Comparison of ENCODE assay signal across 8 mouse cellular contexts in the genomic region with DNA sequence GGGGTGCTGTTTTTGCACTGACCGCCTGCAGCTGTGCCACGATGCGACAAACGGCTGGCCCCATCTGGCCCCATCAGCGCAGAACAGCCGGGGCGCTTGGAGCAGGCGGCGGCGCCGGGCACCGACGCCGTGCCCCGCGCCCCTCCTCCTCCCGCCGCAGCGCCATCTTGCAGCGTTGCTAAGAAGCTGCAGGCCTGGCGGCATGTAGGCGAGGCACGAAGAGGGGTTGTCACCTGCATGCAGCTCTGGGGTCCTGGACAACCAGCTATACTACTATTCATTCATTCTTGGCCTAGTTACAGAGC. TPM values are rescaled to one million over a fixed set of nuclear protein-coding genes. Genes with fewer than 3 reads are reported as not detected.
DNase-seq lines count a peak whose midpoint lies in the region; ATAC-seq lines count a peak whose summit lies in the region.

No protein-coding gene starts in this region.

- H3K9me3 ChIP-seq in liver, embryonic 11.5 days (ENCODE audit: control insufficient read depth, low read length), result no peaks in the 10 kb centered on the region
- no peaks in the 10 kb centered on the region for H3K9me3 ChIP-seq in embryonic facial prominence, embryonic 11.5 days (replicated peaks; ENCODE audit: control insufficient read depth, low read length)
- H3K9me3 ChIP-seq in intestine, embryonic 15.5 days, result no peaks in the 10 kb centered on the region
- H3K9me3 ChIP-seq in midbrain, embryonic 16.5 days (replicated peaks; ENCODE audit: control insufficient read depth, low read length, poor library complexity, severe bottlenecking), result no peaks in the 10 kb centered on the region

- no peak for ATAC-seq in liver, embryonic 11.5 days (replicated peaks; ENCODE audit: low FRiP score)
- ATAC-seq in embryonic facial prominence, embryonic 11.5 days (replicated peaks; ENCODE audit: insufficient number of reproducible peaks, low FRiP score, low TSS enrichment, low read depth), result no peak
- no peak for ATAC-seq in intestine, embryonic 15.5 days
- peak; percentile 26 for ATAC-seq in midbrain, embryonic 16.5 days

- no peaks in the 10 kb centered on the region for H3K36me3 ChIP-seq in liver, embryonic 11.5 days (ENCODE audit: control insufficient read depth, insufficient read depth, low read length)
- no peaks in the 10 kb centered on the region for H3K36me3 ChIP-seq in embryonic facial prominence, embryonic 11.5 days (replicated peaks; ENCODE audit: control insufficient read depth, insufficient read depth, low read depth, low read length)
- no peaks in the 10 kb centered on the region for H3K36me3 ChIP-seq in intestine, embryonic 15.5 days
- H3K36me3 ChIP-seq in midbrain, embryonic 16.5 days (ENCODE audit: control insufficient read depth, insufficient read depth, low read length), result no peaks in the 10 kb centered on the region

- 4% methylated on average over 23 of the region's 23 CpGs for WGBS in liver, embryonic 11.5 days
- 2% methylated on average over 23 of the region's 23 CpGs for WGBS in embryonic facial prominence, embryonic 11.5 days
- 9% methylated on average over 21 of the region's 23 CpGs for WGBS in intestine, embryonic 15.5 days
- WGBS in midbrain, embryonic 16.5 days, result under 1% methylated on average over 21 of the region's 23 CpGs

- no peak overlapping the region for H3K4me3 ChIP-seq in liver, embryonic 11.5 days (ENCODE audit: low read depth, low read length)
- no peak overlapping the region for H3K4me3 ChIP-seq in embryonic facial prominence, embryonic 11.5 days (ENCODE audit: low read depth, low read length)
- no peak overlapping the region for H3K4me3 ChIP-seq in intestine, embryonic 15.5 days (replicated peaks)
- H3K4me3 ChIP-seq in midbrain, embryonic 16.5 days (ENCODE audit: low read depth, low read length), result peak overlapping the region; percentile 77

- peaks cover 47% of the 10 kb centered on the region for H3K27me3 ChIP-seq in liver, embryonic 11.5 days (replicated peaks; ENCODE audit: control insufficient read depth, insufficient read depth, low read length)
- peaks cover 19% of the 10 kb centered on the region for H3K27me3 ChIP-seq in embryonic facial prominence, embryonic 11.5 days (ENCODE audit: control insufficient read depth, insufficient read depth, low read length)
- H3K27me3 ChIP-seq in intestine, embryonic 15.5 days (replicated peaks), result peaks cover 27% of the 10 kb centered on the region
- H3K27me3 ChIP-seq in midbrain, embryonic 16.5 days (ENCODE audit: control insufficient read depth, insufficient read depth, low read depth, low read length), result no peaks in the 10 kb centered on the region

- no peak overlapping the region for H3K9ac ChIP-seq in liver, embryonic 11.5 days (ENCODE audit: low read depth, low read length)
- H3K9ac ChIP-seq in embryonic facial prominence, embryonic 11.5 days (replicated peaks; ENCODE audit: low read length), result no peak overlapping the region
- H3K9ac ChIP-seq in intestine, embryonic 15.5 days, result no peak overlapping the region
- peak overlapping the region; percentile 97 for H3K9ac ChIP-seq in midbrain, embryonic 16.5 days (ENCODE audit: low read depth, low read length)

- peaks cover 8% of the 10 kb centered on the region for H3K4me1 ChIP-seq in liver, embryonic 11.5 days (replicated peaks; ENCODE audit: control insufficient read depth, insufficient read depth, low read length)
- H3K4me1 ChIP-seq in embryonic facial prominence, embryonic 11.5 days (ENCODE audit: control insufficient read depth, insufficient read depth, low read length), result peaks cover 10% of the 10 kb centered on the region; the same call in 1 of the 2 replicates
- peaks cover 40% of the 10 kb centered on the region for H3K4me1 ChIP-seq in intestine, embryonic 15.5 days (replicated peaks)
- H3K4me1 ChIP-seq in midbrain, embryonic 16.5 days (ENCODE audit: control insufficient read depth, insufficient read depth, low read length), result peaks cover 35% of the 10 kb centered on the region

- peak overlapping the region; percentile 29; the same call in 1 of the 2 replicates for H3K4me2 ChIP-seq in liver, embryonic 11.5 days
- H3K4me2 ChIP-seq in embryonic facial prominence, embryonic 11.5 days (ENCODE audit: low read depth, low read length), result peak overlapping the region; percentile 100
- H3K4me2 ChIP-seq in intestine, embryonic 15.5 days (replicated peaks), result peak overlapping the region; percentile 95
- H3K4me2 ChIP-seq in midbrain, embryonic 16.5 days (ENCODE audit: low read length), result peak overlapping the region; percentile 95

- no peak overlapping the region for H3K27ac ChIP-seq in liver, embryonic 11.5 days (ENCODE audit: low read depth, low read length)
- H3K27ac ChIP-seq in embryonic facial prominence, embryonic 11.5 days (replicated peaks; ENCODE audit: low read depth, low read length), result no peak overlapping the region
- no peak overlapping the region for H3K27ac ChIP-seq in intestine, embryonic 15.5 days
- peak overlapping the region; percentile 96 for H3K27ac ChIP-seq in midbrain, embryonic 16.5 days (ENCODE audit: low read length)

- DNase-seq in liver, embryonic 11.5 days (ENCODE audit: low spot score), result no peak
- DNase-seq in liver, result no peak
- DNase-seq in embryonic facial prominence, embryonic 11.5 days (ENCODE audit: low spot score), result peak; percentile 64
- DNase-seq in testis, postnatal 10 days (ENCODE audit: low spot score), result no peak
- DNase-seq in adrenal gland, postnatal 4 days (ENCODE audit: low spot score in 2 of 2), result no peak
- DNase-seq in gastrocnemius, adult 8-10 months (ENCODE audit: low spot score in 2 of 2), result no peak

RNA-seq across cellular contexts. Expression of a gene that starts 1.2 kb away (rescaled TPM):
- 0.74 and 0.86 TPM in 2 replicates for polyA plus RNA-seq in liver, embryonic 11.5 days (2014; fragmentation: Nextera tagmentation; extraction: Ambion mirVana)
- 1.1 and 1.2 TPM in 2 replicates for polyA plus RNA-seq in embryonic facial prominence, embryonic 11.5 days (2014; fragmentation: Nextera tagmentation; extraction: Ambion mirVana)
- 3.1 and 3.4 TPM in 2 replicates for polyA plus RNA-seq in intestine, embryonic 15.5 days (2015; fragmentation: Nextera tagmentation; extraction: Ambion mirVana)
- polyA plus RNA-seq in midbrain, embryonic 16.5 days (2015; fragmentation: Nextera tagmentation; extraction: Ambion mirVana), result 42.3 and 46.5 TPM in 2 replicates
- 10 to 100 TPM; 30.1 to 30.9 TPM for total RNA-seq in adrenal gland, postnatal 4 days (2021)
- total RNA-seq in gastrocnemius, adult 8-10 months (2022), result 1 to 10 TPM; 2.3 to 5.0 (median 3.1) TPM

RNA-seq across cellular contexts. Expression of a gene that starts 38.4 kb away (rescaled TPM):
- 17.4 and 19.2 TPM in 2 replicates for polyA plus RNA-seq in liver, embryonic 11.5 days (2014; fragmentation: Nextera tagmentation; extraction: Ambion mirVana)
- polyA plus RNA-seq in embryonic facial prominence, embryonic 11.5 days (2014; fragmentation: Nextera tagmentation; extraction: Ambion mirVana), result 25.3 and 28.1 TPM in 2 replicates
- 14.2 and 19.7 TPM in 2 replicates for polyA plus RNA-seq in intestine, embryonic 15.5 days (2015; fragmentation: Nextera tagmentation; extraction: Ambion mirVana)
- polyA plus RNA-seq in midbrain, embryonic 16.5 days (2015; fragmentation: Nextera tagmentation; extraction: Ambion mirVana), result 29.5 and 30.4 TPM in 2 replicates
- 100 to 1,000 TPM; 247 to 275 TPM for total RNA-seq in adrenal gland, postnatal 4 days (2021)
- total RNA-seq in gastrocnemius, adult 8-10 months (2022), result 1 to 10 TPM; 5.0 to 9.2 (median 7.5) TPM

RNA-seq across cellular contexts. Expression of a gene that starts 50.3 kb away (rescaled TPM):
- 16.4 and 19.5 TPM in 2 replicates for polyA plus RNA-seq in liver, embryonic 11.5 days (2014; fragmentation: Nextera tagmentation; extraction: Ambion mirVana)
- 10.5 and 12.3 TPM in 2 replicates for polyA plus RNA-seq in embryonic facial prominence, embryonic 11.5 days (2014; fragmentation: Nextera tagmentation; extraction: Ambion mirVana)
- 15.4 and 17.7 TPM in 2 replicates for polyA plus RNA-seq in intestine, embryonic 15.5 days (2015; fragmentation: Nextera tagmentation; extraction: Ambion mirVana)
- 20.7 and 21.3 TPM in 2 replicates for polyA plus RNA-seq in midbrain, embryonic 16.5 days (2015; fragmentation: Nextera tagmentation; extraction: Ambion mirVana)
- total RNA-seq in adrenal gland, postnatal 4 days (2021), result 10 to 100 TPM; 14.8 to 16.9 TPM
- 1 to 10 TPM; 4.9 to 5.8 (median 5.4) TPM for total RNA-seq in gastrocnemius, adult 8-10 months (2022)

RNA-seq across cellular contexts. Expression of a gene that starts 50.5 kb away (rescaled TPM):
- polyA plus RNA-seq in liver, embryonic 11.5 days (2014; fragmentation: Nextera tagmentation; extraction: Ambion mirVana), result 87.5 and 102 TPM in 2 replicates
- 57.5 and 61.4 TPM in 2 replicates for polyA plus RNA-seq in embryonic facial prominence, embryonic 11.5 days (2014; fragmentation: Nextera tagmentation; extraction: Ambion mirVana)
- polyA plus RNA-seq in intestine, embryonic 15.5 days (2015; fragmentation: Nextera tagmentation; extraction: Ambion mirVana), result 90.8 and 109 TPM in 2 replicates
- polyA plus RNA-seq in midbrain, embryonic 16.5 days (2015; fragmentation: Nextera tagmentation; extraction: Ambion mirVana), result 41.4 and 46.8 TPM in 2 replicates
- 10 to 100 TPM; 50.2 to 53.5 TPM for total RNA-seq in adrenal gland, postnatal 4 days (2021)
- 10 to 100 TPM; 34.0 to 46.3 (median 41.0) TPM for total RNA-seq in gastrocnemius, adult 8-10 months (2022)

Comparison
In these comparisons a context has a peak if more than half of its experiments do, and no peak if none do; other contexts are left out.
1. H3K4me2 ChIP-seq: peak in every context shown above with its lines; median percentile 100 in embryonic facial prominence, embryonic 11.5 days; 95 in intestine, embryonic 15.5 days; 95 in midbrain, embryonic 16.5 days; 29 in liver, embryonic 11.5 days.